Mouse (Mus musculus): ENCODE results near the gene Usp35. TPM values are rescaled to one million over a fixed set of nuclear protein-coding genes. Genes with fewer than 3 reads are reported as not detected.

Gene Usp35
- total RNA-seq (2021): under 1 TPM; 0.45 to 0.64 TPM
- long read RNA-seq, experiment 1, full-length matches to known transcripts: 1 of 1 reads
- long read RNA-seq, experiment 1, partial matches to known transcripts: 0 of 1 reads
- long read RNA-seq, experiment 1, other reads (novel, unspliced or antisense): 0 of 1 reads
- long read RNA-seq, experiment 2: 0 reads

DNA sequence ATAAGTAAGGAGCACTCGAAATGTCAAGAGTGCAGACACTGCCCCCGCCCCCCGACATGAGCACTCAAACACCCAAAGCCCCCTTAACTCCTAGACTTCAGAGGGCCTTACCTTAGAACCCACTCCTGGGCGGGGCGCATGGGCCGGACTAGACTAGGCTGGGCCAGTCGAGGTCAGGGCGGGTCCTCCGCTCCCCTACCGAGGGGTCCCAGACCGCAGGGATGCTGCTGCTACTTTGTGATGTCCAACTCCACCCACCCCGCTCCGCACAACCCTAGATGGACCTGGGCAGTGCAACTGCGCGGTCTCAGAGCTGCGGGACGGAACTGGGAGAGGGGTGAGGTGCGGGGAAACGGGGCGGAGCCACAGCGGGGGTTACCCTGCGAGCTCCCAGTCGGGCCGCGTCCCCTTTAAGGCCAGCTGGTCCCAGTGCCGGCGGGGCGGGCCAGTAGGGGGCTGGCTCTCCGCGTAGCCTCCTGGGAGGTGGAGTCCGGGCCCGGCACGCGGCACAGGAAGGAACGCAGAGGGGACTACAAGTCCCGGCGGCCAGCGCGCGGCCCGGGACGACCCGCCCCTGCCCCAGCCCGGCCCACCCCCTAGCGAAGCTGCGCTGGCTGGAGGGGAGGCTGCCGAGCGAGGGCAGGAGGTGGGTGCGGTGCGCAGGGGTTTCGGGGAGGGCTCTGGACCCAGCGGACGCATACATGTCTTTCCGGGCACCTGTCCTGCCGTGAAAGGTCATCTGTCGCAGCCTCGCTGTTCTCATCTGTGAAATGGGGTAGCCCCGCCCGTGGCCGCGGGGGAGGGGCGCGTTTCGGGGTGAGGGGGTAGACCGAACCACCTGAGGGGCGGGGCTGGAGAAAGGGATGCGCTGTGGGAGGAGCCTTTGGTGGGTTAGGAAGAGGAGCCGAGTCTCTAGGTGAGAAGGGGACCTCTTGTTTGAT, at the start of gene Usp35, which contains the start of gene Kctd21:
Gene Usp35 (minus strand): TSS at position 295 of the 941 bp plus-strand sequence.
Gene Kctd21 (plus strand): TSS at position 602 of the 941 bp plus-strand sequence.
- H3K27ac ChIP-seq: peak within 1 kb of the TSS; percentile 92
- intact Hi-C loops (cut with DNase I): no loop called here
- peak within 1 kb of the TSS; percentile 100 for H3K4me3 ChIP-seq
- peak; percentile 27; the same call in 1 of the 2 replicates for TF ChIP-seq CTCF (IDR thresholded peaks at IDR 0.05)
- peak; percentile 98 for DNase-seq

DNA sequence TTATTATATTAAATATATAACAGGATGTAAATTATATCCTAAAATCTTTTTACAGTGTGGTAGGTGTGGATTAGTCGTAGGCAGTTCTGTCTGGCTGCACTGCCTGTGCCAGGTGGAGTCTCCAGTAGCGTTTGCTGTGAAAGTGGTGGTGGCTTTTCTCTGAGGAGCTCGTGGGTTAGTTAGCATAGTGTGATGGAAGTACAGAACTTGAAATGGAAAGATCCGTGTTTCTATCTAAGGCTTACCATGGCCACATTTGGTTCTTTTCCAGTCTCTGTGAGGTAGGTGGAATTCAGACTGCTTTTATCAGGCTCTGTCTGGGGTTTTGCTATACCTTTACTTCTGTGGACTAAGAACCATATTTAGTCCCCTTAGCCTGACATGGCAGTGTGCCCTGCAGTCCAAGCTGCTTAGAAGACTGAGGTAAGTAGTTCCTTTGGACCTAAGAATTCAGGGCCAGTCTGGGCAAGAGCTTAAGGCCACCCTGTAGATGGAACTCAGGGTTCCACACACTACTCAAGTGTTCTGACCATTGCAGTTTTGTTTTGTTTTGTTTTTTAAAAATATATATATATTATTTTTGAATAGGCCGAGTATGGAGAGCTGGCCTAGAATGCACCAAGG, 48.8 kb upstream of the Usp35 start:
- intact Hi-C loops (cut with DNase I): no loop called here
- H3K4me3 ChIP-seq: no peak overlapping the region
- TF ChIP-seq CTCF (IDR thresholded peaks at IDR 0.05): no peak
- H3K27ac ChIP-seq: no peak overlapping the region
- no peak for DNase-seq

DNA sequence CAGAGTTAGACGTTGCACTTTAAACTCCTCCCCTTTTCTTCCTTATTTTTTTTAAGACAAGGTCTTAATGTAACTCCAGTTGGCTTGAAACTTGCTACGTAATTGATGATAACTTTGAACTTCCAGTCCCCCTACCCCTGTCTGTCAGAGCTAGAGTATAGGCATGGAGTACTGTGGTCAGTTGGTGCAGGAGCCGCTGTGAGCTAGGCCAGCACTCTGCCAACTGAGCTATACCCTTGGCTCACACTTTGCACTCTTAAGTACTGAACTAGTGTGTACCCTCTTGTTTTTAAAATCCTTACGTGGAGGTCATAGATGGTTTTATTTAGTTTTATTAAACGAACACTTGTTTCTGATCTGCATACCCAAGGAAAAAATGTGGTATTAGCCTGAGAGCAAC, 47.5 kb upstream of the Usp35 start:
- TF ChIP-seq CTCF (IDR thresholded peaks at IDR 0.05): no peak
- Histone ChIP-seq H3K27ac (no peak overlapping the region), H3K4me3 (no peak overlapping the region)
- intact Hi-C loops (cut with DNase I): no loop called here
- no peak for DNase-seq

DNA sequence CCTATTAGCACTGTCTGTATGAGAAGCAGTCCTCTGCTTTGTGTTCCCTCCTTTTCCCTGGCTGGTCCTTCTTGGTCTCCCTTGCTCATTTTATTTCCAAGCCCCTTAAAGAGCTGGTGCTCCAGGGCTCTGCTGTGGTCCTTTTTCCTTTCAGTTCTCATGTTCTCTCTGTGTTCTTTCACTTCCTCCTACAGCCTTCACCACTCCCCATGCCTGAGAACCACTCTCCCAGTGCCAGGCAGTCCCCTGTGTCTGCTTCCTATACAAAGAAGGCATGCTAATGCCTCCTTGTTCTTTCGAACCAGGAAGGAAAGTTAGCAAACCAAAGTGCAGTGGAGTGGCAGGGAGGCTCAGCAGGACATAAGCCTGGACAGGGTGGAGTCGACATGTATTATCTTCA, 44.1 kb upstream of the Usp35 start:
- no peak overlapping the region for H3K27ac ChIP-seq
- intact Hi-C loops (cut with DNase I): no loop called here
- no peak overlapping the region for H3K4me3 ChIP-seq
- no peak for TF ChIP-seq CTCF (IDR thresholded peaks at IDR 0.05)
- no peak for DNase-seq

DNA sequence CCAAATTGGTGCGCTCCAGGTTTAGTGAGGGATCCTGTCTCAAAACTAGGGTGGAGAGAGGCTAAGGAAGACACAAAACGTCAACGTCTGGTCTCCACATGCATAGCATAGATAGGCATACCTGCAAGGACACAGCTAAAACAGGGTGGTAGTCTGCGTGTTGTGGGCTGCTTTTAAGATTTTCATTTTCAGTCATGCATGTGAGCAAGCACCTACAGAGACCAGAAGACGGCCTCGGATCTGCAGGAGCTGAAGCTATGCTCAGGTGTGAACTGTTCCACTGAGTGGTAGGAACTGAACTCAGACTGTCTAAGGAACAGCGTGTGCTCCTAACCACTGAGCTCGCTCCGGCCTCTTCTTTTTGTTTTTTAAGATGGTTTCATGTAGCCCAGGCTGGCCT, 43.3 kb upstream of the Usp35 start:
- DNase-seq: no peak
- intact Hi-C loops (cut with DNase I): no loop called here
- Histone ChIP-seq H3K4me3 (no peak overlapping the region), H3K27ac (no peak overlapping the region)
- no peak for TF ChIP-seq CTCF (IDR thresholded peaks at IDR 0.05)

DNA sequence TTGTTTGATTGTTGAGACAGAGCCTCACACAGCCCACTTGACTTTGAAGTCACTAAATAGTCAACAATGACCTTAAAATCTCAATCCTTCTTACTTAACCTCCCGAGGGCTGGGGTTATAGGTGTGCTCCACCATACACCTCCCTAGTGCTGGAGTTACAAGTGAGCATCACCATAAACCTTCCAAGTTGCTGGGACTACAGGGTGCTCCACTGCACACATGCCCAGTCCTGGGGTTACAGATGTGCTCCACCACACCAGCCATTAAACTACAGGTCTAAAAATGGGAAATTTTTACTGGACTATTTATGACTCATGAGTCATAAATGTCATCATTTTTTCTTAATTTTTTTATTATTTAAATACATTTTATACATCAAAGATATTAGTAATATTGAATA, 34.1 kb upstream of the Usp35 start:
- TF ChIP-seq CTCF (IDR thresholded peaks at IDR 0.05): no peak
- DNase-seq: no peak
- Histone ChIP-seq H3K4me3 (no peak overlapping the region), H3K27ac (no peak overlapping the region)
- intact Hi-C loops (cut with DNase I): no loop called here

DNA sequence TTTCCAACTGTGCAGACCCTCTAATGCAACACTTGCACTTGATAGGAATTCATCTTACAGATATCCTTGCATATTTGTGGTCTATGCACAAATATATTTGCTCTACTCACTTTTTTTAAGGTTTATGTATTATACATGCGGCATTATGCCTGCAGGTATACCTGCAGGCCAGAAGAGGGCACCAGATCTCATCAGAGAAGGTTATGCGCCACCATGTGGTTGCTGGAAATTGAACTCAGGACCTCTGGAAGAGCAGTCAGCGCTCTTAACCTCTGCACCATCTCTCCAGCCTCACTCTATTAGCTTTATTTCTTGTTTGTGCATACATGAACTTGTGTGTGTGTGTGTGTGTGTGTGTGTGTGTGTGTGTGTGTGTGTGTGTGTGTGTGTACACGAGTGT, 29.6 kb upstream of the Usp35 start:
- no peak for DNase-seq
- H3K4me3 ChIP-seq: no peak overlapping the region
- TF ChIP-seq CTCF (IDR thresholded peaks at IDR 0.05): peak; percentile 73
- intact Hi-C loops (cut with DNase I): no loop called here
- no peak overlapping the region for H3K27ac ChIP-seq

DNA sequence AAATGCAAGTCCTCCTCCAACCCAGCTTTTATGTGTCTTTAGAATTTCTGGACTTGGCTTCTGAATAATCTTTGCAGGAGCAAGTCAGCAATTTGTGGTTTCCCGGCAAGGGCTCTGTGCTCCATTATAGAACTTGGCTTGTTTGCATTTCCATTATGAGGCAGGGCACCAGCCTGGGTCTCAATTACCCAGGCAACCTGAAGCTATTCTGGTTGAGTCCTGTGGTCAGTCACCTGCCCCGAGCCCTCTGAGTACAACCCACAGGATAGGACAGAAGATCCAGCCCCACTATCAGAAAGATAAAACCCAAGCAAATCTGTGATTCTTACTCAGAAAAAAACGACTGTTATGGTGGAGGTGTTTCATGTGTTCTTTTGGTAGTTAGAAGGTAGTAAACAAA, 29.1 kb upstream of the Usp35 start:
- Histone ChIP-seq H3K27ac (no peak overlapping the region), H3K4me3 (no peak overlapping the region)
- intact Hi-C loops (cut with DNase I): no loop called here
- TF ChIP-seq CTCF (IDR thresholded peaks at IDR 0.05): no peak
- DNase-seq: no peak

DNA sequence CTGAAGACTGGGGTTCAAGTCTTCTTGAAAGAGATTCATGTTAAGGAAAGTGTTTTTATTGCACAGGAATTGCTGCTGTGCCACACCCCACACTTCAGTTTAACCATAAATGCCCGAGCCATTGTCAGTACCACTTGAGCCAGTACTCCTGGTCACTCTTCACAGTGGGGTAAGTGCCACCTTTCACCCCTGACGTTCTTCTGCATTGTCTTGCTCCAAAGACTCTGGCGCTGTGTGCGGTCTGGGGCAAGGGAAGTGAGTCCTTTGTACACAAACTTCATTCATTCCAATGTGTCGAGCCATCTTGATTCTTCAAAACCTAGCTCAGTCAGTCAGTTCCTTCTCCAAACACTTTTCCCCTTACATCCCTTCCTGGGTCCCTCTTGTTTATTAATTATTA, 28.3 kb upstream of the Usp35 start:
- H3K27ac ChIP-seq: no peak overlapping the region
- no peak for TF ChIP-seq CTCF (IDR thresholded peaks at IDR 0.05)
- no peak for DNase-seq
- intact Hi-C loops (cut with DNase I): no loop called here
- H3K4me3 ChIP-seq: no peak overlapping the region

DNA sequence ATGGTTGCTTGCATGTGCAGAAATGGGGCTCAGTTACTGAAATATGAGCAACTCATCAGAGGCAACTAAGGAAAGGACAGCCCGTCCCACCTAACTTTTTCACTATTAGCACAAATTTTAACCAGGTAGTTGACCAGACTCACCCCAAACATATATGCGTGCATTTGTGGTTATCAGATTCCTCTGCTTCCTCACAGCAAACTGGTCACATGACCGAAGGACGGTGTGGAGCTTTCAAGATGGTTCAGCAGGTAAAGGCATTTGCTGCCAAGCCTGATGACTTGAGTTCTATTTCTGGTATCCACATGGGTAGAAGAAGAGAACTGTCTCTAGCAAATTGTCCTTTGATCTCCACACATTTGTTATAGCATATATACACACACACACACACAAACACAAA, 26.5 kb upstream of the Usp35 start:
- intact Hi-C loops (cut with DNase I): no loop called here
- Histone ChIP-seq H3K4me3 (no peak overlapping the region), H3K27ac (no peak overlapping the region)
- no peak for TF ChIP-seq CTCF (IDR thresholded peaks at IDR 0.05)
- no peak for DNase-seq

DNA sequence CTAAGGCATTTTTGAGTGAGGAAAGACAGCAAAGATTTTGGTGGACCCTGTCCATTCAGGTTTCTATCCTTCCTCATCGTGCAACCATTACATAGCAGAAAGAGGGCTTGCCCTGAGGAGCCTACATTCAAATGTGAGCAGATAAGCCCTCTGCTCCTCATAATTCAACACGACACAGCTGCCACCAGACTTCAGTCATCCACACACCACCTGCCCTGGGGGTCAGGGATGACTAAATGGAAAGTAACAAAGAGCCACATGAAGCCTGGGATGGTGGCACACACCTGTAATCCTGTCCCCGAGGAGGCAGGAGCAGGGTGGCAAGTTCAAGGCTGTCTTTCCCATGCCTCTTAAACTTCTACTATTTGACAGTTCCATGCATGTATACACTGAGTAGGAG, 26.0 kb upstream of the Usp35 start:
- no peak for TF ChIP-seq CTCF (IDR thresholded peaks at IDR 0.05)
- intact Hi-C loops (cut with DNase I): no loop called here
- Histone ChIP-seq H3K4me3 (no peak overlapping the region), H3K27ac (peak overlapping the region; percentile 70; the same call in 1 of the 2 replicates)
- no peak for DNase-seq

DNA sequence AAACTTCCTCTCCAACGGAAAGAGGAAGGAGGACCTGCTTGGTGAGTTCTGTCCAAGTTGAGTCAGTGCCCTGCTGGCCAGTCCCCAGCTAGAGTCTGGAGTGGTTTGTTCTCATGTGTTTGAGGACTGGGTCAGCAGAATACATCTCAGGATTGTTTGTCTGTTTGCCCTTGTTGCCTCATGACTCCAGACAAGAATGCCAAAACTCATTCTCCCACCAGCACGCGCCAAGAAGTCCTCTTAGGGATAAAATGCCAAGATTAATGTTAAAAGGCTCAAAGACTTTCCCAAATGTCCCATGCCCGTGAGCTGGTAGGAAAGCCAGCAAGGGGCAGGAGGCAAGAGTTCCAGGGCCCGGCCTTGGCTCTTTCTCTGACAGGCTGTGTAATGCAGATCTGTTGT, 25.1 kb upstream of the Usp35 start:
- intact Hi-C loops (cut with DNase I): no loop called here
- Histone ChIP-seq H3K27ac (peak overlapping the region; percentile 70), H3K4me3 (no peak overlapping the region)
- no peak for TF ChIP-seq CTCF (IDR thresholded peaks at IDR 0.05)
- peak; percentile 81 for DNase-seq

DNA sequence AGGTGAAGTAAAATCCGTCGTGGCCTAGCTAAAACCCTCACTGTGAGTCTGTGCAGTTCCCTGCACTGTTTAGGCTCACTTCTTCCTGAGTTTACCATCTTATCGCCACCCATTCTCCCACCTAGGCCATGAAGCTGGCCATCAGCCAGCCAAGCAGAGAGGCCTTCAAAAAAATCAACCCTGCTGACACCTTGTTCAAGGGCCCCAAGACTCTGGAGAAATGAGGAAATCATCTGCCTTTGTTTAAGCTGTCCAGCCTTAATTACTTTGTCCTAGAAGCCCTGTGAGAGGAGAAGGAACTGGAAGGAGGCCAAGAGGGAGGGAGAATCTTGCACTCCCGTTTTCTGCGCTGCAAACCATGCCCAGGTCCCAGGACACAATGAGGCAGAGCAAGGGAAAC, 24.4 kb upstream of the Usp35 start:
- Histone ChIP-seq H3K27ac (peak overlapping the region; percentile 70), H3K4me3 (no peak overlapping the region)
- intact Hi-C loops (cut with DNase I): no loop called here
- TF ChIP-seq CTCF (IDR thresholded peaks at IDR 0.05): no peak
- no peak for DNase-seq

All from gastrocnemius, adult 2 months (tissue).